Mouse (Mus musculus): ENCODE results near the gene 1600014C10Rik. TPM values are rescaled to one million over a fixed set of nuclear protein-coding genes. Genes with fewer than 3 reads are reported as not detected.

The 1600014C10Rik gene
- polyA plus RNA-seq (2016; fragmentation: Nextera tagmentation; extraction: Ambion mirVana), result 15.5 and 17.4 TPM in 2 replicates

- DNase-seq (ENCODE audit: low spot score), result no peak
- WGBS, result 3% methylated on average over 28 of the region's 28 CpGs
- peak within 1 kb of the TSS; percentile 90 for H3K27ac ChIP-seq (replicated peaks)
- H3K4me3 ChIP-seq, result peak within 1 kb of the TSS; percentile 78
- peaks cover 20% of the 10 kb centered on the region for H3K4me1 ChIP-seq
- no peaks in the 10 kb centered on the region for H3K36me3 ChIP-seq (replicated peaks)
- no peaks in the 10 kb centered on the region for H3K9me3 ChIP-seq
- no peaks in the 10 kb centered on the region for H3K27me3 ChIP-seq (replicated peaks; ENCODE audit: low read depth, poor library complexity, severe bottlenecking)
These were observed at the start of gene 1600014C10Rik for GRCm38 (mm10) chr7:38182962-38183687. 1600014C10Rik (plus strand) TSS chr7:38183217.

- Histone ChIP-seq H3K4me3 (no peak overlapping the region), H3K4me1 (peaks cover 18% of the 10 kb centered on the region), H3K27me3 (replicated peaks; ENCODE audit: low read depth, poor library complexity, severe bottlenecking) (no peaks in the 10 kb centered on the region), H3K9me3 (no peaks in the 10 kb centered on the region), H3K27ac (replicated peaks) (no peak overlapping the region), H3K36me3 (replicated peaks) (no peaks in the 10 kb centered on the region)
- no peak for DNase-seq (ENCODE audit: low spot score)
- 93% methylated on average over 5 of the region's 5 CpGs for WGBS
These were observed 48.5 kb upstream of the 1600014C10Rik start for GRCm38 (mm10) chr7:38134471-38134870.

- H3K27me3 ChIP-seq (replicated peaks; ENCODE audit: low read depth, poor library complexity, severe bottlenecking), result no peaks in the 10 kb centered on the region
- peaks cover 11% of the 10 kb centered on the region; the same call in 1 of the 2 replicates for H3K4me1 ChIP-seq
- no peaks in the 10 kb centered on the region for H3K9me3 ChIP-seq
- no peak overlapping the region for H3K27ac ChIP-seq (replicated peaks)
- DNase-seq (ENCODE audit: low spot score), result no peak
- WGBS, result 47% methylated on average over 9 of the region's 9 CpGs
- H3K4me3 ChIP-seq, result no peak overlapping the region
- H3K36me3 ChIP-seq (replicated peaks), result no peaks in the 10 kb centered on the region
These were observed 42.7 kb upstream of the 1600014C10Rik start for GRCm38 (mm10) chr7:38140324-38140723.

GRCm38 (mm10) chr7:38141747-38142545 lies 41.1 kb upstream of the 1600014C10Rik start:
- 59% methylated on average over 13 of the region's 13 CpGs for WGBS

GRCm38 (mm10) chr7:38147477-38147876 lies 35.5 kb upstream of the 1600014C10Rik start:
- H3K4me3 ChIP-seq, result no peak overlapping the region
- DNase-seq (ENCODE audit: low spot score), result no peak
- H3K9me3 ChIP-seq, result 0 out of 2 replicates have a peak, but pooled peaks cover 3% of the 10 kb centered on the region
- H3K4me1 ChIP-seq, result peaks cover 7% of the 10 kb centered on the region; the same call in 1 of the 2 replicates
- WGBS, result 87% methylated on average over 6 of the region's 6 CpGs
- no peak overlapping the region for H3K27ac ChIP-seq (replicated peaks)
- no peaks in the 10 kb centered on the region for H3K36me3 ChIP-seq (replicated peaks)
- H3K27me3 ChIP-seq (replicated peaks; ENCODE audit: low read depth, poor library complexity, severe bottlenecking), result no peaks in the 10 kb centered on the region

More at GRCm38 (mm10) chr7:38141747-38142545, 41.1 kb upstream of the 1600014C10Rik start:
- Histone ChIP-seq H3K27me3 (replicated peaks; ENCODE audit: low read depth, poor library complexity, severe bottlenecking) (no peaks in the 10 kb centered on the region), H3K27ac (replicated peaks) (no peak overlapping the region), H3K9me3 (no peaks in the 10 kb centered on the region), H3K4me1 (peaks cover 11% of the 10 kb centered on the region; the same call in 1 of the 2 replicates), H3K36me3 (replicated peaks) (no peaks in the 10 kb centered on the region), H3K4me3 (no peak overlapping the region)
- peak; percentile 91 for DNase-seq (ENCODE audit: low spot score)

- WGBS, result 67% methylated on average over 14 of the region's 14 CpGs
- no peak overlapping the region for H3K27ac ChIP-seq (replicated peaks)
- no peak for DNase-seq (ENCODE audit: low spot score)
- H3K4me1 ChIP-seq, result no peaks in the 10 kb centered on the region
- no peaks in the 10 kb centered on the region for H3K36me3 ChIP-seq (replicated peaks)
- 0 out of 2 replicates have a peak, but pooled peaks cover 3% of the 10 kb centered on the region for H3K9me3 ChIP-seq
- no peaks in the 10 kb centered on the region for H3K27me3 ChIP-seq (replicated peaks; ENCODE audit: low read depth, poor library complexity, severe bottlenecking)
- no peak overlapping the region for H3K4me3 ChIP-seq
These were observed 31.2 kb upstream of the 1600014C10Rik start for GRCm38 (mm10) chr7:38151706-38152312.

- no peak for DNase-seq (ENCODE audit: low spot score)
- H3K4me1 ChIP-seq, result no peaks in the 10 kb centered on the region
- WGBS, result 84% methylated on average over 3 of the region's 3 CpGs
- H3K4me3 ChIP-seq, result no peak overlapping the region
- no peaks in the 10 kb centered on the region for H3K27me3 ChIP-seq (replicated peaks; ENCODE audit: low read depth, poor library complexity, severe bottlenecking)
- no peaks in the 10 kb centered on the region for H3K36me3 ChIP-seq (replicated peaks)
- no peak overlapping the region for H3K27ac ChIP-seq (replicated peaks)
- H3K9me3 ChIP-seq, result 0 out of 2 replicates have a peak, but pooled peaks cover 2% of the 10 kb centered on the region
These were observed 30.4 kb upstream of the 1600014C10Rik start for GRCm38 (mm10) chr7:38152571-38152970.

GRCm38 (mm10) chr7:38155829-38156228 lies 27.2 kb upstream of the 1600014C10Rik start:
- Histone ChIP-seq H3K4me3 (no peak overlapping the region), H3K27ac (replicated peaks) (no peak overlapping the region), H3K36me3 (replicated peaks) (no peaks in the 10 kb centered on the region), H3K9me3 (no peaks in the 10 kb centered on the region), H3K4me1 (no peaks in the 10 kb centered on the region), H3K27me3 (replicated peaks; ENCODE audit: low read depth, poor library complexity, severe bottlenecking) (no peaks in the 10 kb centered on the region)
- 86% methylated on average over 5 of the region's 5 CpGs for WGBS
- no peak for DNase-seq (ENCODE audit: low spot score)

GRCm38 (mm10) chr7:38158764-38159458 lies 24.1 kb upstream of the 1600014C10Rik start:
- H3K27ac ChIP-seq (replicated peaks), result no peak overlapping the region
- WGBS, result 84% methylated on average over 9 of the region's 9 CpGs
- no peak for DNase-seq (ENCODE audit: low spot score)
- H3K4me1 ChIP-seq, result 0 out of 2 replicates have a peak, but pooled peaks cover 6% of the 10 kb centered on the region
- H3K27me3 ChIP-seq (replicated peaks; ENCODE audit: low read depth, poor library complexity, severe bottlenecking), result no peaks in the 10 kb centered on the region
- no peaks in the 10 kb centered on the region for H3K36me3 ChIP-seq (replicated peaks)
- no peak overlapping the region for H3K4me3 ChIP-seq
- no peaks in the 10 kb centered on the region for H3K9me3 ChIP-seq

GRCm38 (mm10) chr7:38161438-38161837 lies 21.6 kb upstream of the 1600014C10Rik start:
- Histone ChIP-seq H3K36me3 (replicated peaks) (no peaks in the 10 kb centered on the region), H3K27ac (replicated peaks) (no peak overlapping the region), H3K9me3 (no peaks in the 10 kb centered on the region), H3K4me3 (no peak overlapping the region), H3K4me1 (peaks cover 6% of the 10 kb centered on the region; the same call in 1 of the 2 replicates), H3K27me3 (replicated peaks; ENCODE audit: low read depth, poor library complexity, severe bottlenecking) (no peaks in the 10 kb centered on the region)
- 90% methylated on average over 2 of the region's 2 CpGs for WGBS
- DNase-seq (ENCODE audit: low spot score), result no peak

GRCm38 (mm10) chr7:38163433-38164050 lies 19.5 kb upstream of the 1600014C10Rik start:
- Histone ChIP-seq H3K27ac (replicated peaks) (no peak overlapping the region), H3K4me3 (no peak overlapping the region), H3K36me3 (replicated peaks) (no peaks in the 10 kb centered on the region), H3K4me1 (peaks cover 12% of the 10 kb centered on the region), H3K9me3 (no peaks in the 10 kb centered on the region), H3K27me3 (replicated peaks; ENCODE audit: low read depth, poor library complexity, severe bottlenecking) (no peaks in the 10 kb centered on the region)
- 53% methylated on average over 9 of the region's 9 CpGs for WGBS
- peak; percentile 32 for DNase-seq (ENCODE audit: low spot score)
